Mouse (Mus musculus): ENCODE results near the gene Morn1. TPM values are rescaled to one million over a fixed set of nuclear protein-coding genes. Genes with fewer than 3 reads are reported as not detected.

The Morn1 gene
- polyA plus RNA-seq, 1 experiment from 2014 or later: 5.1 TPM

DNA sequence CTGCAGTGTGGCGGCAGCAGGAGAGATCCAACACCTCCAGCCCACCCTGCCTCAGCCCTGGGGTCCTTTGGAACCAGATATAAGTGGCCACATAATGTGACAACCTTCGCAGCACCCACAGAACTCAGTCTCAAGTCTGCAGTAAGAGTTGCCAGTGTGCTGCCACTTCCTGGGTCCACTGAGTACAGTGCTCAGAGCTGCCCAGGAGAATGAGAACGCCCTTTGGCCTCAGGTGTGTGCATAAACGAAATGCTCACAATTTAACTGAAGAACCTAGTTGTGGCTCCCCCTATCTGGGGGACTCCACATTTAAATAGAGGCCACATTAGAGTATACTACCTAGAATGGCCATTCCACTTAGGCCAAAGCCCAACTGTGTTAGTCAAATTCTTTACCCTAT lies 2.8 kb upstream of the Morn1 start:
- H3K4me2 ChIP-seq: no peak overlapping the region
- no peak overlapping the region for H3K9ac ChIP-seq
- H3K27ac ChIP-seq: no peak overlapping the region
- WGBS: 89% methylated on average over 4 of the region's 4 CpGs
- no peak overlapping the region for H3K4me3 ChIP-seq (replicated peaks)
- peaks cover 46% of the 10 kb centered on the region for H3K36me3 ChIP-seq
- peaks cover 43% of the 10 kb centered on the region for H3K4me1 ChIP-seq
- no peaks in the 10 kb centered on the region for H3K27me3 ChIP-seq
- ATAC-seq (replicated peaks; ENCODE audit: low FRiP score): no peak
- no peaks in the 10 kb centered on the region for H3K9me3 ChIP-seq (replicated peaks)

DNA sequence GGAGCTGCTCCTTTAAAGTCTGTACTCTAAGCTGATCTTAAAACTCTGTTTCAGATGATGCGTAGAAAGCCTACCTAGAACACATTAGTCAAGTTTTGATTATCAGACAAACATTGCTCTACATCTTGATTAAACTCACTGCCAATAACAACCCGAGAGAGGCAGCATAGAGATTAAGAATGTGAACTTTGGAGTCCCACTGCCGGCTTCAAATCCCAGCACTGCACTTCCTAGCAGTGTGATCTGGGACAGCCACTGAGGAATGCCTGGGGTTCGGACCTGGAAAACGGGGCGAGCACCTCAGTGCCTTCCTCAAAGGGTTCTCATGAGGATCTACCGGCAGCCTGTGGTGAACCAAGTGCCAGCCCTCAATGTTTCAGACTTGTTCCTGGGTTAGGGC lies 2.0 kb upstream of the Morn1 start:
- no peaks in the 10 kb centered on the region for H3K27me3 ChIP-seq
- no peaks in the 10 kb centered on the region for H3K9me3 ChIP-seq (replicated peaks)
- H3K4me3 ChIP-seq (replicated peaks): peak overlapping the region; percentile 96
- no peak overlapping the region for H3K27ac ChIP-seq
- peak overlapping the region; percentile 83; the same call in 1 of the 2 replicates for H3K4me2 ChIP-seq
- peak overlapping the region; percentile 80; the same call in 1 of the 2 replicates for H3K9ac ChIP-seq
- no peak for ATAC-seq (replicated peaks; ENCODE audit: low FRiP score)
- peaks cover 43% of the 10 kb centered on the region for H3K4me1 ChIP-seq
- 84% methylated on average over 7 of the region's 7 CpGs for WGBS
- peaks cover 46% of the 10 kb centered on the region for H3K36me3 ChIP-seq

DNA sequence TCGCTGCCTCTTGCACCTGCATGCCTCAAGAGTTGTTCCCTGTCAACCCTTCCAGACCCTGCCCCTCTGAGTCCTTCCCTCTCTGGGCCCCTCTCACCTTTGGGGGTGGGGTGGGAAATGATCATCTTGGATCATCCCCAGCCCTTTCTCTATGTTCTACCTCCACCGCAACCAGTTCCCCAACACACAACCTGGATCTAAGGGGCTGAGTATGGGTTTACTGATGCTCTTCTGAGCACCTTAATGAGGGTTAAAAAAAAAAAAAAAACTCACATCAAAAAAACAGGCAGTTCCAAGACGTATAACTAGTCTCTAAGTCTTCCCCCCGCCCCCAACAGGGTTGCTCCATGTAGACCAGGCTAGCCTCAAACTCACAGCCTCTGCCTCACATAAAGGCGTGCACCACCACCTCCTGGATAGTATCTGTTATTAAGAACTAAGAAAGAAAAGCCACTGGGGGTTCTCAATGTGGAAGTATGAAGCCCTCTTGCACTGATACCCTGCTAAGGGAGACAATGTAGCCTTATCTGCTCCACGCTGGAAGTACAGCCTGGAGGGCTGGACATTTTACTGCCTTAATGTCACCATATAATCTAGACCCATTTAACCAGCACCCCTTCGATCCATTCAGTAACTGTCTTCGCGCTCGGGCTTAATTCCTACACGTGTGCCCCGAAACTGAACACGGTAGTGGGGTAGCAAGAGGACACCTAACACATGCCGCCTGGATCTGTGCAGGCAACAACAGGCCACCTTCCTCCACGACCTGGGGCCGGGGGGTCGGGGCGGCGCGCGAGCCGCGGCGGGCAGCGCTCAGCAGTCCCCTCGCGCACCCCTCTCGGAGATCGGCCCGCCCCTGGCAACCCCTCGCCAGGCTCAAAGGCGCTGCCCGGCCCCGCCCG lies 920 bp upstream of the Morn1 start:
- Histone ChIP-seq H3K27me3 (no peaks in the 10 kb centered on the region), H3K36me3 (peaks cover 35% of the 10 kb centered on the region), H3K4me1 (peaks cover 40% of the 10 kb centered on the region), H3K9me3 (replicated peaks) (no peaks in the 10 kb centered on the region), H3K9ac (peak overlapping the region; percentile 80), H3K4me2 (peak overlapping the region; percentile 83), H3K4me3 (replicated peaks) (peak overlapping the region; percentile 96), H3K27ac (peak overlapping the region; percentile 96)
- ATAC-seq (replicated peaks; ENCODE audit: low FRiP score): peak; percentile 86; the same call in 1 of the 2 replicates
- WGBS: 6% methylated on average over 35 of the region's 35 CpGs

DNA sequence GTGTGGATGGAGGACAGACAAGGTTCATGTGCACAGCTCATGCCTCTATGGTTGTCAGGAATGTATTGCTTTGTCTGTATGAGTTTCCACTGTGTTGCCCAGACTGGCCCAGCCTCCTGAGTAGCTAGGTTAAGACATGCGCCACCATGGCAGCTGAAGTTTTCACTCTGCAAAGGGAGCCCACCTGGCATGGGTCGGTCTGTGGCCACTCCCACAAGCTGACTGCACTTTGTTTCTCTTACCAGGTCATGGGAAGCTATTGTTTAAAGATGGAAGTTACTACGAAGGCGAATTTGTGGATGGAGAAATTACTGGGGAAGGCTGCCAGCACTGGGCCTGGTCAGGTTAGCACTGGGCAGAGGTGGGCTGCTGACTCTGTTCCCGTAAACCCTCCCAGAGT lies 2.9 kb downstream of the Morn1 start:
- H3K4me3 ChIP-seq (replicated peaks): no peak overlapping the region

DNA sequence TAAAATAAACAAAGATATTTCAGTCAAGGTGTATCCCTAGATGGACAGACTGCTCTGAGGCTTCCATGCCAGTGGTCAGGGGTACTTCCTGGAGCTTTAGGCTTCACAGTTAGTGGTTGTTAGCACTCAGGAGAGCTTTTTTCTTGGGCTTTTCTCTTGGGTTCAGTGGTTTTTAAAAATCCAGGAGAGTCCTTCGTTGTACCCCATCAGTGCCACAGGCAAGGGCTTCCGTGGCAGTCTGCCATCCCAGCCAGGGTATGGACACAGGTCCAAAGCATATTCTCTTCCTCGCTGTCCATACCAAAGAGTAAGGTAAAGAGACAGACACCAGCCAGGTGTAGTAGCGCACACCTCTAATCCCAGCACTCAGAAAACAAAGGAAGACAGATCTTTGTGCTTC lies 3.8 kb downstream of the Morn1 start:
- H3K36me3 ChIP-seq: peaks cover 14% of the 10 kb centered on the region

More for the DNA sequence above, 2.9 kb downstream of the Morn1 start:
- Histone ChIP-seq H3K36me3 (peaks cover 14% of the 10 kb centered on the region), H3K27me3 (no peaks in the 10 kb centered on the region), H3K4me2 (no peak overlapping the region), H3K9me3 (replicated peaks) (no peaks in the 10 kb centered on the region), H3K9ac (no peak overlapping the region), H3K4me1 (peaks cover 24% of the 10 kb centered on the region), H3K27ac (no peak overlapping the region)
- no peak for ATAC-seq (replicated peaks; ENCODE audit: low FRiP score)
- WGBS: 92% methylated on average over 5 of the region's 5 CpGs

DNA sequence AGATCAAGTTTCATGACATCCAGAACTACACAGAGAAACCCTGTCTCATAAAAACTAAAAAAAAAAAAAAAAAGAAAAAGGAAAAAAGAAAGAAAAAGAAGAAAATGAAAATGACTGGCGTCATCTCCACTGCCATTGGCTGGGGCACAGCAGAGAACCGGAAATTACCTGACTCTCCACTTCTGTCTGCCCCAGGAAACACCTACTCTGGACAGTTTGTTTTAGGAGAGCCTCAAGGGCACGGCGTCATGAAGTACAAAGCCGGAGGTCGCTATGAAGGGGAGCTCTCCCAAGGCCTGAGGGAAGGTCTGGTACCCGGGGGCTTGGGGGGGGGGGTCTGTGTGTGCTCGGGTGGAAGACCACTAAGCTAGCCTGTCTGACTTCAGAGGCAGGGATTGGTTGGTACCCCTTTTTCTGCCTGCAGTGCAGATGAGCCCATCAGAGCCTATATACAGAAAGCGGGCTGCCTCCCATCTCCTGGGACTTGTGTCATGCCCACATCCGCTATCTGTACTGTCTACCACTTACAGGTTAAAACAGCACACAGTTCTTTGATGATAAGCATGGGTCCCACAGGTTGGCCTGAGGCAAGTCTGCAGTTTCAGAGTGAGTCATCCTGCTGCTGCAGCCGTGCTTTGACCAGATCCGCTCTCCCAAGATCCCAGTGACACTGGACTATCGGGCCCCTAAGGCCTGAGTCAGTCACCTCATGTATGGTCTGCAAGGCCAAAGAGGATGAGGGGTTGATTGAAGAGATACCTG lies 4.5 kb downstream of the Morn1 start:
- no peak overlapping the region for H3K9ac ChIP-seq
- H3K27me3 ChIP-seq: no peaks in the 10 kb centered on the region
- H3K4me1 ChIP-seq: peaks cover 16% of the 10 kb centered on the region
- no peak overlapping the region for H3K4me2 ChIP-seq
- WGBS: 92% methylated on average over 13 of the region's 13 CpGs
- no peak overlapping the region for H3K4me3 ChIP-seq (replicated peaks)
- H3K27ac ChIP-seq: no peak overlapping the region
- no peak for ATAC-seq (replicated peaks; ENCODE audit: low FRiP score)
- no peaks in the 10 kb centered on the region for H3K9me3 ChIP-seq (replicated peaks)
- peaks cover 14% of the 10 kb centered on the region for H3K36me3 ChIP-seq

More for the DNA sequence above, 3.8 kb downstream of the Morn1 start:
- no peak overlapping the region for H3K9ac ChIP-seq
- H3K4me3 ChIP-seq (replicated peaks): no peak overlapping the region
- H3K4me2 ChIP-seq: no peak overlapping the region
- H3K4me1 ChIP-seq: peaks cover 15% of the 10 kb centered on the region
- 94% methylated on average over 4 of the region's 4 CpGs for WGBS
- no peaks in the 10 kb centered on the region for H3K9me3 ChIP-seq (replicated peaks)
- H3K27me3 ChIP-seq: no peaks in the 10 kb centered on the region
- ATAC-seq (replicated peaks; ENCODE audit: low FRiP score): no peak
- H3K27ac ChIP-seq: no peak overlapping the region

DNA sequence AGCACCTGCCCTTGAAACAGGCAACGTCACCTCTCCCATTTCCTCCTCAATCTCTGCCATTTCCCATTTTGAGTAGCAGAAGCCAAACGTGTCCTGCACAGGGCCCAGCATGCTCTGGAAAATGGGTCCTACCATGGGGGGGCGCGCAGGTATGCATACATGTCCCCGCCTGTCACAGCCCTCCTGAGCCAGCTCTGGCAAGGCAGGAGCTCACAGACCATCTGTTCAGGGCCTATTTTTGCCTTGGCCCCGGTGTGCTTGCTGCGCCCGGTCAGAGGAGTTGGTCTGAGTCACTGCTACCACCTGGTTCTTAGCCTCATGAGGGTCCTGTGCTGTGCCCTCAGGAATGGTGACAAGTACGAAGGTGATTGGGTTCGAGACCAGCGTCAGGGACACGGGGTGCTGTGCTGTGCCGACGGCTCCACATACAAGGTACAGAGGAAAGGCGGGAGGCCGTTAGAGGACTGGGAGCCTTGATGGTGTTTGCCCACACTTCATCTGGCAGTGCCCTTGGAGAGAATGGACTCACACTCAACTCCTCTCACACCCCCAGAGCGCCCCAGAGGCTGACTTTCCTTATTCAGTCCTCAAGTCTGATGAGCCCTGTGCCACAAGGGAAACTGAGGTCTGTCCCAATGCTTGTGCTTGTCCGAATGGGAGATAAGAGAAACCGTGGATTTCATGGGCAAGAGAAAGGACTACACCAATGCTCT lies 6.5 kb downstream of the Morn1 start:
- H3K9me3 ChIP-seq (replicated peaks): no peaks in the 10 kb centered on the region
- peaks cover 8% of the 10 kb centered on the region for H3K4me1 ChIP-seq
- H3K36me3 ChIP-seq: peaks cover 14% of the 10 kb centered on the region
- 95% methylated on average over 19 of the region's 19 CpGs for WGBS
- H3K27me3 ChIP-seq: no peaks in the 10 kb centered on the region
- H3K9ac ChIP-seq: no peak overlapping the region
- ATAC-seq (replicated peaks; ENCODE audit: low FRiP score): no peak
- H3K4me3 ChIP-seq (replicated peaks): no peak overlapping the region
- H3K4me2 ChIP-seq: no peak overlapping the region
- no peak overlapping the region for H3K27ac ChIP-seq

DNA sequence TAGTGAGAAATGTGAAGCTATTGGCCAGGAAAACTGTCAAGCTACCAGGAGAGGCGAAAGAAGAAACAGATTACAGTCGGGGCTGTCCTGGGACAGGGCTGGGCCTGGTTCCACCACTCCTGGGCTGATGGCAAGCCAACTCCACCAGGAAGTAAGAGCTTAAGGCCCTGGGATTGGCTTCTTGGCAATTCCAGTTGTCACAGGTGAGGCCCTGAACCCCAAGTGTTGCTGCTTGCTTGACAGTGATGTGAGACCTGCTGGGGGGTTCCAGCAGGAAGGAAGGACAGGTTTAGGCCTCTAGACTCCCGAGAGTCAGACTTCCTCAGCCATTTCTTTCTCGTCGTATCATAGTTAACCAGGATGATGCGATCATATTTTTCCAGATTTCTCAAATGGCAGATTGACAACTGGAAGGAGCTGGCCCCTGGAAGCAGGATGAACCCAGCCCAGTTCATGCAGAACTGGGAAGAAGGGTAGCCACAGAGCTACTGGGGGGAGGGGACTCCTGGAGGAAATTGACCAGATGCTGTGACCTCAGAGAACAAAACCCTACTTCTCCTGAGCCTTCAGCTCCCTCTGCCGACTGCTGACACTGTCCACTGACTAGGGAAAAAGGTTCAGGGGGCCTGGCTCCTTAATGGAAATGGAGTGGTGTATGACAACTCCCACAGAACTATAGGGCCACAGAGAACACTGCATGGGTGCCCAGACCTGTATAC lies 7.2 kb downstream of the Morn1 start:
- Histone ChIP-seq H3K4me2 (no peak overlapping the region), H3K9me3 (replicated peaks) (no peaks in the 10 kb centered on the region), H3K4me1 (peaks cover 8% of the 10 kb centered on the region), H3K27me3 (no peaks in the 10 kb centered on the region), H3K4me3 (replicated peaks) (no peak overlapping the region), H3K9ac (no peak overlapping the region), H3K27ac (no peak overlapping the region), H3K36me3 (peaks cover 14% of the 10 kb centered on the region)
- no peak for ATAC-seq (replicated peaks; ENCODE audit: low FRiP score)
- WGBS: 79% methylated on average over 7 of the region's 7 CpGs

DNA sequence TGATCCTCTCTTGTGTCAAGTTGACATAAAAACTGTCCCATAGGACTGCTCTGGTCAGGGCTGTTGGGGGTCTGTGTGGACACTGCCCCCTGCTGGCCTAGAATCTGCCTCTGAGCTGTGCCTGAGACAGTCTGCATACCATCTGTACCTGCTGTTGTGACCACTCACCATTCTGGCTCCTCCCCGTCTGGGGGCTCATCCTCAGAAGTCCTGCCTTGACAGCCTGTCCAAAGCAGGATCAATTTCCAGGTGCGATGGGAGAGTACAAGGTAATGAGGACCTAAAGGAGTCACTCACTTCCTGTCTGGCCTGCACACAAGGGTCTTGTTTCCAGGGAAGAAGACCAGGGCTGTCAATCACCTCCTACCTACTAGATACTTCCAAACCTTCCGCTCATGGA lies 8.2 kb downstream of the Morn1 start:
- H3K27me3 ChIP-seq: no peaks in the 10 kb centered on the region
- ATAC-seq (replicated peaks; ENCODE audit: low FRiP score): peak; percentile 63

DNA sequence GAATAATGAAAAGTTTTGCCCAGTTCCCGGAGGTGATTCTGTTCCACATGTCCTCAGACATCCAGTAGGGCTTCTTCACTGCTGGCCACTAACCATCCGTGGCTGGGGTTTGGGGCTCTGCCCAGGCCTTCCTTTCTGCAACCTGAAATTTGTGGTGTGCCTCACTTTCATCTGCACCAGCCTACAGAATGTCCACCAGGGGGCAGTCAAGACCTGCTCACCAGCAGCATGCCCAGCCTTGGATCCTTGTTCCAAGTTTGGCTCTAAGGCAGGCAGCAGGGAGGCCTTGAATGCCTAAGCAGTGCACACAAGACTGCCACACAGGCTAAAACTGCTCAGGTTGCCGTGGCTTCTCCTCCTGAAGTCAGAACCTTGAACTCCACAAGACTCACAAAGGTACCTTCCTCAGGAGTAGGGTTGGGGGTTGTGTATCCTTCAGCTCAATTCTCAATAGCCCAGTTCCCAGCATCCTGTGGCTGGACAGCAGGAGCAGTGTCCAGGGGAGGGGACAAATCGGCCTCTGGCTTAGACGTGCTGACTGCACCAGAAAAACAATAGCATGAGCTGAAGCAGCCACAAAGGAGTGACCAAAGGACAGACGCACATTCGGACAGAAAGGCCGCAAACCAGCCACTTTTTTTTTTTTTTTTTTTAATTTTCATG lies 9.0 kb downstream of the Morn1 start:
- no peak overlapping the region for H3K9ac ChIP-seq
- H3K36me3 ChIP-seq: peaks cover 8% of the 10 kb centered on the region; the same call in 1 of the 2 replicates
- H3K4me3 ChIP-seq (replicated peaks): no peak overlapping the region
- H3K27ac ChIP-seq: peak overlapping the region; percentile 39
- no peaks in the 10 kb centered on the region for H3K9me3 ChIP-seq (replicated peaks)
- ATAC-seq (replicated peaks; ENCODE audit: low FRiP score): peak; percentile 73
- H3K4me1 ChIP-seq: peaks cover 11% of the 10 kb centered on the region
- WGBS: 41% methylated on average over 8 of the region's 8 CpGs
- no peaks in the 10 kb centered on the region for H3K27me3 ChIP-seq
- no peak overlapping the region for H3K4me2 ChIP-seq

More for the DNA sequence above, 8.2 kb downstream of the Morn1 start:
- Histone ChIP-seq H3K9ac (no peak overlapping the region), H3K4me2 (no peak overlapping the region), H3K27ac (no peak overlapping the region), H3K36me3 (peaks cover 8% of the 10 kb centered on the region; the same call in 1 of the 2 replicates), H3K4me1 (peaks cover 8% of the 10 kb centered on the region), H3K9me3 (replicated peaks) (no peaks in the 10 kb centered on the region), H3K4me3 (replicated peaks) (no peak overlapping the region)
- WGBS: 60% methylated on average over 3 of the region's 3 CpGs

DNA sequence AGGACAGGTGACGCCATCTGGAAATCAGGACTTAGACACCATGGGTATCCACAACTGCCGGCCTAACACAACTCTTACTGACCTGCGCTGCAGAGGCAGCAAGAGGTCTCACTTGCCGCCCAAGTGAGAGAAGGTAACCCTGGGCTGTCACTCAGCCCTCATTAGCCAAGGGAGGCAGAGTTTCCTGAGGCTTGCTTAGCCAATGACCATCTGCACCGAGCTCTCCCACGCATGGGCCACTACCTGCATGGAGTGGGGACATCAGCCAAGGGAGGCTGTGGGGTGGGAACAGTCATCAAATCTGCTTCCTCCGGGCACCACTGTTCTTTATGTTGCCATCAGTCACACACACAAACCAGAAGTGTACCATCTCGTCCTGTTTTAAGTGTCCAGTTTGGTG lies 9.6 kb downstream of the Morn1 start:
- H3K27ac ChIP-seq: no peak overlapping the region; the same call in 1 of the 2 replicates
- no peaks in the 10 kb centered on the region for H3K9me3 ChIP-seq (replicated peaks)
- H3K4me2 ChIP-seq: no peak overlapping the region
- H3K9ac ChIP-seq: no peak overlapping the region
- no peak overlapping the region for H3K4me3 ChIP-seq (replicated peaks)
- peaks cover 8% of the 10 kb centered on the region; the same call in 1 of the 2 replicates for H3K36me3 ChIP-seq
- peaks cover 11% of the 10 kb centered on the region for H3K4me1 ChIP-seq
- no peaks in the 10 kb centered on the region for H3K27me3 ChIP-seq
- 67% methylated on average over 8 of the region's 8 CpGs for WGBS
- no peak for ATAC-seq (replicated peaks; ENCODE audit: low FRiP score)

Data from kidney, embryonic 15.5 days (tissue).